Mouse (Mus musculus) lung, embryonic 14.5 days (tissue): ENCODE results near the gene Glb1l. TPM values are rescaled to one million over a fixed set of nuclear protein-coding genes. Genes with fewer than 3 reads are reported as not detected.
A peak's percentile ranks its signal among the peaks of the same experiment; 100 is the strongest.

Experiments
- ATAC-seq: fragments of 200-750 bp; cut with Nextera tagmentation; 2 replicates; pipeline ENCODE4 v1.8.0; 2017; ENCODE audit warnings: mild to moderate bottlenecking, moderate TSS enrichment, moderate library complexity; ENCODE audit not compliant: insufficient read depth
- DNase-seq: peaks from one replicate; pipeline ENCODE4 v3.0.0-alpha.2; 2015
- H3K27ac ChIP-seq: fragments of 300-500 bp; sonication (generic); 2 replicates; pipeline ENCODE4 v1.5.1; 2014; ENCODE audit warnings: low read depth, mild to moderate bottlenecking, moderate library complexity
- H3K27me3 ChIP-seq: fragments of 300-500 bp; sonication (generic); 2 replicates; pipeline ENCODE4 v1.6.1; 2014; ENCODE audit warnings: low read length, control low read depth; ENCODE audit not compliant: insufficient read depth
- H3K36me3 ChIP-seq: fragments of 300-500 bp; sonication (generic); 2 replicates; pipeline ENCODE4 v1.6.1; 2014; ENCODE audit warnings: control low read depth; ENCODE audit not compliant: insufficient read depth
- H3K4me1 ChIP-seq: fragments of 300-500 bp; sonication (generic); 2 replicates; pipeline ENCODE4 v1.6.1; 2014; ENCODE audit warnings: antibody characterized with exemption, control low read depth; ENCODE audit not compliant: insufficient read depth
- H3K4me2 ChIP-seq: fragments of 300-500 bp; sonication (generic); 2 replicates; pipeline ENCODE4 v1.6.1; 2014; ENCODE audit warnings: mild to moderate bottlenecking
- H3K4me3 ChIP-seq: fragments of 300-500 bp; sonication (generic); 2 replicates; pipeline ENCODE4 v1.5.1; 2014; ENCODE audit warnings: low read depth, low read length
- H3K9ac ChIP-seq: fragments of 300-500 bp; sonication (generic); 2 replicates; pipeline ENCODE4 v1.6.1; 2014
- H3K9me3 ChIP-seq: fragments of 300-500 bp; sonication (generic); 2 replicates; pipeline ENCODE4 v1.6.1; 2016; ENCODE audit warnings: low read depth, low read length, control low read depth
- CTCF ChIP-seq: IDR thresholded peaks from 2 replicates; pipeline ENCODE4 v1.5.1; 2016; ENCODE audit warnings: antibody characterized with exemption, low read depth
- WGBS: fragments of 180-500 bp; shearing (Covaris S2); extraction: QIAGEN DNeasy Blood & Tissue Kit; methylation state at CpG from one replicate; pipeline ENCODE4 v1.1.7; 2014; 5-methylcytosine and 5-hydroxymethylcytosine counted together
- polyA plus RNA-seq: library from polyadenylated mRNA; unstranded; fragments of >200 nt; fragmentation: Nextera tagmentation; extraction: Ambion mirVana; gene quantifications from 2 replicates; pipeline ENCODE4 v1.2.1, GENCODE M21; 2014

The Glb1l gene
- polyA plus RNA-seq, 1 experiment from 2014 or later: 16.0 TPM

DNA sequence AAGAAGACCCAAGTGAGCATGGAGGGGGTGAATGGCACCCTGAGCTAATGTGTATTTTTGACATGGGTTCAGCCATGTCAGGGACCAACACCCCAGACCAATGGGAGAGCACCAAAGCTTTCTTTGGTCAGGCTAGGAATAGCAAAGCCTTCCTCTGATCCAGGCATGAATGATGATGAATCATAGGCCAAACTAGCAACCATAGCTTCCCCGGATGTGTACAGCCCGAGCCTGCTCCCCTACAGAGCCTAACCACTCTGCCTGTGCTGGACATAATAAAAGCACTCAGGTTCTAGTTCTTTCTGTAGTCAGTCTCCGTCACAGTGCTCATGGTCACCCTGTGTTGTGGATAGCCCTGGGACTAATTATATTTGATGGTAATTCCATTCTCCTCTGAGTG, 10.9 kb upstream of the Glb1l start:
- no peak for DNase-seq
- peaks cover 41% of the 10 kb centered on the region for H3K27me3 ChIP-seq
- no peak overlapping the region for H3K4me2 ChIP-seq
- H3K9me3 ChIP-seq: no peaks in the 10 kb centered on the region
- TF ChIP-seq CTCF: no peak
- no peak overlapping the region for H3K27ac ChIP-seq
- H3K9ac ChIP-seq: no peak overlapping the region
- H3K4me1 ChIP-seq: no peaks in the 10 kb centered on the region; the same call in 1 of the 2 replicates
- no peak overlapping the region for H3K4me3 ChIP-seq
- WGBS: 60% methylated on average over 3 of the region's 3 CpGs
- ATAC-seq: no peak
- H3K36me3 ChIP-seq: no peaks in the 10 kb centered on the region

DNA sequence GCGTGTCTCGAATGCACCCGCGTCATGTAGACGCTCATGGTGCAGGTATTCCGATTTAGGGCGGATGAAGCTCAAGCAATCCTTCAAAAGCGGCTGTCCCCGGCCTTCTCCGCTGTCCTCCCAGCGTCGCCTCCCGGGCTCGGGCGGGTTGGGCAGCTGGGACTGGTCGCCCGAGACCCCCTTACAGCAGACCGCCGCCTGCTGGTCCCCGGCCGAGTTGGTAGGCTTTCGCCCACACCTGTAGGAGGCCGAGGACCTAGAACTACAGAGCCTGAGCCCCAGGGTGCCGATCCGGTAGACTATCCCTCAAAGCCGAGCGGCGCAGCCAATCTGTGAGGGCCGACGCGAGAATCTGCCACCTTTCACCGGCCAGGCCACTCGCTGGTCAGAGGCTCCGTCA, 8.9 kb upstream of the Glb1l start, which contains the start of gene Tuba4a:
TSS of gene Tuba4a (minus strand) at position 335 of the 400 bp plus-strand sequence.
- under 1% methylated on average over 34 of the region's 34 CpGs for WGBS
- no peak within 1 kb of the TSS; the same call in 1 of the 2 replicates for H3K27ac ChIP-seq
- H3K36me3 ChIP-seq: peaks cover 15% of the 10 kb centered on the region
- no peaks in the 10 kb centered on the region for H3K9me3 ChIP-seq
- peak; percentile 27 for DNase-seq
- ATAC-seq: peak; percentile 50
- H3K9ac ChIP-seq: peak within 1 kb of the TSS; percentile 54
- no peaks in the 10 kb centered on the region; the same call in 1 of the 2 replicates for H3K4me1 ChIP-seq
- peaks cover 41% of the 10 kb centered on the region for H3K27me3 ChIP-seq
- peak within 1 kb of the TSS; percentile 53 for H3K4me3 ChIP-seq
- peak within 1 kb of the TSS; percentile 99 for H3K4me2 ChIP-seq
- peak; percentile 45 for TF ChIP-seq CTCF

DNA sequence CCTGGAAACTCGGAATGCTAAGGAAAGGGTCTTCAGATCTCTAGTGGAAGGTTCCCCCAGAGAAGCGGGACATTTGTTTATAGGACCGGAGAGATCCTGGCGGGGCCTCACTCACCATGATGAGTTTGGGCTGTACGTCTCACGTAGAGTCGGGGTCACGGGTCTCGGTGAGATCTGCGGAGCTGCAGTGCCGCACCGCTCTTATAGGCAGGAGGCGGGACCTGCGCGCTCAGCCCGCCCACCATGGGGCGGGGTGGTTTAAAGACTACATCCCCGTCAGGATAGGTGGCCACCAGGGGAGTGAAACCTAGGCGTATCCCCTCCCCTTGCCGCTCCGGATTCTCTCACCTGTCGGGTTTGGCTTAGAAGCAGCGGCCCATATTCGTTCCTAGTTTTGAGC, 8.5 kb upstream of the Glb1l start:
- under 1% methylated on average over 24 of the region's 24 CpGs for WGBS
- H3K4me3 ChIP-seq: peak overlapping the region; percentile 53
- peaks cover 20% of the 10 kb centered on the region for H3K36me3 ChIP-seq
- peak overlapping the region; percentile 54 for H3K9ac ChIP-seq
- H3K27ac ChIP-seq: no peak overlapping the region
- ATAC-seq (peak; percentile 89), DNase-seq (peak; percentile 87)
- peak overlapping the region; percentile 99 for H3K4me2 ChIP-seq
- TF ChIP-seq CTCF: no peak; the same call in 1 of the 2 replicates
- peaks cover 41% of the 10 kb centered on the region for H3K27me3 ChIP-seq
- H3K4me1 ChIP-seq: no peaks in the 10 kb centered on the region; the same call in 1 of the 2 replicates
- H3K9me3 ChIP-seq: no peaks in the 10 kb centered on the region

DNA sequence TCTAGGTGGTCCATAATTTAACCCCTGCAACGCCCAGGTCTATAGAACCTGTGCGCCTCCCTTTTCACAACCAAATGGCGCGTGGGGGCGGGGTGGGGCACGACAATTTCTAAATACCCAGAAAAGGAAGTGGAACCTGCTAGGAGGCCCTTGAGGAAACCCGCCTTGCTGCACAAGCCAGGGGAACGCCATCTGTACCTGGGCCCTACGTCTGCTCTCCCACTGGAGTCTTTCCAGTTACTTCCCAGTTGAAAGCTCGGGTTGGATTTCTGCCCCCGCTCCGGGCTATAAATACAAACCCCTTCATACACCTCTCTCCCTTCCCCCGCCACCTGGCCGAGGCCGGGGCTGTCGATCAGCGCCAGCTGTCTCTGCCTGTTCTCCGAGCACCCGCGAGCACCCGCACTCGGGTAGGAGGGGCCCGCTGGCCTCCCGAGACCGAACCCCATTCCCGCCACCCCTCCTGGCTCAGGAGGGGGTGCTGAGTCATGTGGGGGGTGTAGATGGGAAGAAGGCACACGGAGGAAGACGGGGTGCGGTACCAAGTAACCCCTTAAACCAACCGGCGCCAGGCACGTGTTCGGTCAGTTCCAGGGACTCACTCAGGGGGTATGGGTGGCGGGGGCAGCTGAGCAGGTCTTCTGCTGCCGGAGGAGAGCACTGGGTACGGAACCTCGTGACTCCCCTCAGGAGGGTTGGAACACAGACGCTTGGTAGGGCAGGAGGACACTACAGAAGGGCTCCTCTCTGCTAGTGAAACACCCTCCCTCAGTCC, 7.8 kb upstream of the Glb1l start:
- peaks cover 26% of the 10 kb centered on the region for H3K36me3 ChIP-seq
- ATAC-seq (peak; percentile 65), DNase-seq (peak; percentile 19)
- no peaks in the 10 kb centered on the region; the same call in 1 of the 2 replicates for H3K4me1 ChIP-seq
- H3K27me3 ChIP-seq: peaks cover 41% of the 10 kb centered on the region
- no peak overlapping the region; the same call in 1 of the 2 replicates for H3K27ac ChIP-seq
- no peak for TF ChIP-seq CTCF
- H3K9me3 ChIP-seq: no peaks in the 10 kb centered on the region
- 1% methylated on average over 38 of the region's 38 CpGs for WGBS
- H3K4me2 ChIP-seq: peak overlapping the region; percentile 99
- peak overlapping the region; percentile 54 for H3K9ac ChIP-seq
- peak overlapping the region; percentile 53 for H3K4me3 ChIP-seq

DNA sequence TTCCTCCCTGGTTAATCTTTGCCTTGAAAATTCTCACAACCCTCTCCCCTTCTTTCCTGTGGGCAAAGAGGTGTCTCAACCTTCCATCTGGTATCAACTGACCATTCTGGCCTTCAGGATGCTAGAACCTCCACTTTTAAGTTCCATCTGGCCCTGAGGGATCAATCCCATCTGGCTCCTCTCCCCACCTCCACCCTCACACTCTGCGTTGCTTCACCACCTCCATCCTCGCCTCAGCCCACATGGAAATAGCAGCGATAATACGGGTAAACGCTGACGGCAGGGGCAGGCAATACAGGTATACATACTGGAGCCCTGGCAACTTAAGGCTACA, 7.2 kb upstream of the Glb1l start:
- H3K4me2 ChIP-seq: peak overlapping the region; percentile 99
- peak overlapping the region; percentile 53 for H3K4me3 ChIP-seq
- H3K9me3 ChIP-seq: no peaks in the 10 kb centered on the region
- H3K27ac ChIP-seq: peak overlapping the region; percentile 0; the same call in 1 of the 2 replicates
- DNase-seq (no peak), ATAC-seq (no peak)
- 3% methylated on average over 6 of the region's 6 CpGs for WGBS
- peak overlapping the region; percentile 54 for H3K9ac ChIP-seq
- H3K4me1 ChIP-seq: no peaks in the 10 kb centered on the region; the same call in 1 of the 2 replicates
- H3K27me3 ChIP-seq: peaks cover 41% of the 10 kb centered on the region
- H3K36me3 ChIP-seq: peaks cover 32% of the 10 kb centered on the region
- no peak for TF ChIP-seq CTCF

DNA sequence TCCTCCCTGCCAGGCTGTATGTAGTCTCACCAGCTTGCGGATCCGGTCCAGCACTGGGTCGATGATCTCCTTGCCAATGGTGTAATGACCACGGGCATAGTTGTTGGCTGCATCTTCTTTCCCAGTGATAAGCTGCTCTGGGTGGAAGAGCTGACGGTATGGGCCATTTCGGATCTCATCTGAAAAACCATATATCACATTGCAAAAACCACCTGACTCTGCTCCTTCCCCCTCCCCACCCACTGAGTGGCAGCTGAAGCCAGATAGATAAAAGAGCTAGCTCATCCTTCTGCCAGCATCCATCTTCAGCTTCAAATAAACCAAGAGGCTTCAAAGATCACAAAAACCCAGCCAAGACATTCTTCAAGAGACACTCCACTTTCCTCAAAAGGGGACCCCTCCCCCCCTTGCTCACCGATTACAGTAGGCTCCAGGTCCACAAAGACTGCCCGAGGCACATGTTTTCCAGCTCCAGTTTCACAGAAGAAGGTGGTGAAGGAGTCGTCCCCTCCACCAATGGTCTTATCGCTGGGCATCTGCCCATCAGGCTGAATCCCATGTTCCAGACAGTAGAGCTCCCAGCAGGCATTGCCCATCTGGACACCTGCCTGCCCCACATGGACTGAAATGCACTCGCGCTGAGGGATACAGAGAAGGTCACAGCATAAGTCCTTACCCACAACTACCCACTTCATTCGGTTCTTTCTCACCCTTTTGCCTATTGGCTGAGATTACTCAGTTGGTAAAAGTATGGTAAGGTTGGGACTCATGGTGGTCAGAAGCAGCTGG, 6.4 kb upstream of the Glb1l start:
- peaks cover 41% of the 10 kb centered on the region for H3K27me3 ChIP-seq
- H3K9ac ChIP-seq: no peak overlapping the region
- H3K4me2 ChIP-seq: peak overlapping the region; percentile 99
- no peaks in the 10 kb centered on the region; the same call in 1 of the 2 replicates for H3K4me1 ChIP-seq
- no peak for ATAC-seq
- 64% methylated on average over 13 of the region's 13 CpGs for WGBS
- no peak for DNase-seq
- peaks cover 40% of the 10 kb centered on the region for H3K36me3 ChIP-seq
- H3K4me3 ChIP-seq: peak overlapping the region; percentile 53; the same call in 1 of the 2 replicates
- no peak for TF ChIP-seq CTCF
- H3K9me3 ChIP-seq: no peaks in the 10 kb centered on the region
- H3K27ac ChIP-seq: no peak overlapping the region

DNA sequence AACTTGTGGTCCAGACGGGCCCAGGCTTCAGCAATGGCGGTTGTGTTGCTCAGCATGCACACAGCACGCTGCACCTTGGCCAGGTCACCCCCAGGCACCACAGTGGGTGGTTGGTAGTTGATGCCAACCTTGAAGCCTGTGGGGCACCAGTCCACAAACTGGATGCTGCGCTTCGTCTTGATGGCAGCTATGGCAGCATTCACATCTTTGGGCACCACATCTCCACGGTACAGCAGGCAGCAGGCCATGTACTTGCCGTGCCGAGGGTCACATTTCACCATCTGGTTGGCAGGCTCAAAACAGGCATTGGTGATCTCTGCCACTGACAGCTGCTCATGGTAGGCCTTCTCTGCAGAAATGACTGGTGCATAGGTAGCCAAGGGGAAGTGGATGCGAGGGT, 5.2 kb upstream of the Glb1l start:
- TF ChIP-seq CTCF: no peak
- H3K9ac ChIP-seq: no peak overlapping the region
- ATAC-seq: no peak
- peaks cover 35% of the 10 kb centered on the region for H3K27me3 ChIP-seq
- no peak overlapping the region for H3K4me2 ChIP-seq
- H3K36me3 ChIP-seq: peaks cover 43% of the 10 kb centered on the region
- H3K27ac ChIP-seq: no peak overlapping the region
- DNase-seq: no peak
- H3K4me1 ChIP-seq: no peaks in the 10 kb centered on the region; the same call in 1 of the 2 replicates
- no peaks in the 10 kb centered on the region for H3K9me3 ChIP-seq
- WGBS: 92% methylated on average over 9 of the region's 9 CpGs
- H3K4me3 ChIP-seq: no peak overlapping the region
